Mouse (Mus musculus): ENCODE results near the gene Trdn. TPM values are rescaled to one million over a fixed set of nuclear protein-coding genes. Genes with fewer than 3 reads are reported as not detected.

The Trdn gene
- 1,000 to 10,000 TPM; 1,230 to 1,409 TPM for total RNA-seq (2021)
- long read RNA-seq, experiment 1, full-length matches to known transcripts, result 16 of 1,201 reads
- long read RNA-seq, experiment 1, partial matches to known transcripts, result 827 of 1,201 reads
- long read RNA-seq, experiment 1, other reads (novel, unspliced or antisense), result 358 of 1,201 reads
- long read RNA-seq, experiment 2, full-length matches to known transcripts, result 22 of 1,390 reads
- long read RNA-seq, experiment 2, partial matches to known transcripts, result 974 of 1,390 reads
- long read RNA-seq, experiment 2, other reads (novel, unspliced or antisense), result 394 of 1,390 reads

DNA sequence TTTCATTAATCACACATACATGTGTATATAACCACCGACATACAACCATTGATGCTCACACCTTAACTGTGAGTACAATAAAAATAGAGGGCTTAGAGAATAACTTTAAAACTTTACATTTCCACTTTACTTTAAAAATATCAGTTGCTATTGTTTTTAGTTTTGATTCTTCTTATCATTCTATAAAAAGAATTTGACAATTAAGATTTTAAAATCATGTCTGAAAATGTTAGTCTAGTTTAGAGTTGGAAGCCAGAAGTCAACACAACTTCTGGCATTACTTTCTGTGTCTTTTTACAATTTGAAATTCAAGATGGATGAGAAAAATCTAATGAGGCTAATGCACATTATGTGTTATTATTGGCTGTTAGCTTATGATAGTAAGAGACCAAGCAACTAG lies at the start of gene Trdn:
Gene Trdn (plus strand): TSS at position 301 of the 400 bp plus-strand sequence.
- intact Hi-C loops (cut with DNase I), result no loop called here
- no peak for DNase-seq
- H3K4me3 ChIP-seq, result no peak within 1 kb of the TSS
- peak within 1 kb of the TSS; percentile 95 for H3K27ac ChIP-seq
- TF ChIP-seq CTCF (IDR thresholded peaks at IDR 0.05), result no peak

GRCm38 (mm10) chr10:33060771-33061170 lies 19.6 kb upstream of the Trdn start:
- intact Hi-C loops (cut with DNase I), result no loop called here
- no peak for TF ChIP-seq CTCF (IDR thresholded peaks at IDR 0.05)
- no peak overlapping the region for H3K27ac ChIP-seq
- no peak for DNase-seq
- no peak overlapping the region for H3K4me3 ChIP-seq

DNA sequence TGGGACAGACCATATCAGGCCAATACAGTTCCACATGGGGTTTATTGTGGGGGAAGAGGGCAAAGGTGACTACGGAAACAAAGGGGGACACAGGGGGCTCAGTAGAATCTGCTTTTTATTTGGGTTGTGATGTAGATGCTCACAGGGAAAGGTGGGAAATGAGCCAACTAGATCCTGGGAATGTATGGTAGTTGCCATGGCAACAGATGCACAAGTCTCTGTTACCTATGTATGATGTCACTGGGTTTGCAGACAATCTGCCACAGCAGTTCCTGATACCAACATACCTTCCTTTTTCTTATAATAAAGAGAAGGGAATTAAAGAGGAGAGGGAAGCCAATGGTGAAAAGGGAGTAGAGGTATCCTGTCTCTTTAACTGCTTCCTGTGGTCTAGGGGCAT lies 14.8 kb upstream of the Trdn start:
- no peak for TF ChIP-seq CTCF (IDR thresholded peaks at IDR 0.05)
- no peak for DNase-seq
- Histone ChIP-seq H3K4me3 (no peak overlapping the region), H3K27ac (no peak overlapping the region)
- intact Hi-C loops (cut with DNase I), result no loop called here

- intact Hi-C loops (cut with DNase I), result loop anchor here (5.0 kb wide), 1 partner anchor 186 kb away; no protein-coding TSS in a partner anchor
- Histone ChIP-seq H3K4me3 (no peak overlapping the region), H3K27ac (peak overlapping the region; percentile 52)
- TF ChIP-seq CTCF (IDR thresholded peaks at IDR 0.05), result no peak
- DNase-seq, result peak; percentile 53
Observed at GRCm38 (mm10) chr10:33073126-33073525, 7.2 kb upstream of the Trdn start.

GRCm38 (mm10) chr10:33082151-33082844 lies 1.9 kb downstream of the Trdn start:
- peak overlapping the region; percentile 95 for H3K27ac ChIP-seq

DNA sequence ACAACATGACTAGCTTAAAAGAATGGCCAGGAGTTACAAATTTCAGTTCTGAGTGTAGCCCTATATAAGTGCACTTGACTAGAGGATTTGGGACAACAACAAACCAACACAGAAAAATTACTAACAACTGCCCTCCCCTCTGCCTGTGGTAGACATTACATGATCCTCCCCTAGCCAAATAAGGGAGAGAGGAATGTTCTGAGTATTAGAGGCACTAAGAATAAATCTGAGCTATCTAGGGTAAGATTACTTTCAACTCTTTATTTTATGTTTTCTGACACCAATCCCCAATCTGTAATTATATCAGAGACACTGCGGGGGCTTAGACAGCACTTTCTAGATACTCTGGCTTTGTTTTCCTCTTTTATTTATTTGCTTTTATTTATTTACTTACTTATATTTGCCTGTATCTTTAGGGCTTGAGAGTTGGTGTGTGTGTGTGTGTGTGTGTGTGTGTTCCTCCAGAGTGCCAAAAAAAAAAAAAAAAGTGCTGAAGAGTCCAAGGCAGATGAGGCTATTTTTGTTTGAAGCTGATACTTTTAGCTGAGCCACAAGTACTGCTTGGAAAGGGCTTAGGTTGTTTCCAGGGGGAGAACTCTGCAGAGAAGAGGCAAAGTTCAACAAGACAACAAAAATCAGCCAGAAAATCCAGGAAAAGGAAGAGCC lies 2.7 kb downstream of the Trdn start:
- Histone ChIP-seq H3K4me3 (peak overlapping the region; percentile 78), H3K27ac (peak overlapping the region; percentile 95)
- no peak for TF ChIP-seq CTCF (IDR thresholded peaks at IDR 0.05)
- no peak for DNase-seq
- intact Hi-C loops (cut with DNase I), result no loop called here

More at GRCm38 (mm10) chr10:33082151-33082844, 1.9 kb downstream of the Trdn start:
- no peak for DNase-seq
- peak overlapping the region; percentile 78 for H3K4me3 ChIP-seq
- intact Hi-C loops (cut with DNase I), result no loop called here
- TF ChIP-seq CTCF (IDR thresholded peaks at IDR 0.05), result no peak

DNA sequence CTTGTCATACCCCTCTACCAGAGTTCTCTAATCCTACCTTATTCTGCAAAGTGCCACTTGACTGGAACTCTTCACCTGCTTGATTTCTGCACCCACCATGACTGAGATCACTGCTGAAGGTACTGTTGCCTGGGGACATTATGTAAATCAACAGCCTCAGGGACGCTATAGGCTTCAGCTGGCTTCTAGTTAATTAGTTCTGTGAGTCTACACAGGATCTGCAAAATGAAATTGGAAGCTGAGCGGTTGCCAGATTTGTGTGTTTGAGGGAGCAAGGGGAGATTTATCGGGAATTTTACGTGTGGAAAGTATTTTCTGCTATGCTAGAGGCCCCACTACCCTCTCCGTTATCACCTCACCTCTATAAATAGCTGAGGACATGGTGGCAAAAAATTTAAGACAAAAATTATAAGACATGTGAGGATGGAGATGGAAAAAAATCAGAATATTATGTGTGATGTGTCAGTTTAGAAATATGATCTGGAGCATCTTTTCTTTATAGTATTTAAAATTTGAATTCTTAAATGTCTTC lies 3.3 kb downstream of the Trdn start:
- intact Hi-C loops (cut with DNase I), result no loop called here
- Histone ChIP-seq H3K27ac (peak overlapping the region; percentile 95), H3K4me3 (peak overlapping the region; percentile 78)
- TF ChIP-seq CTCF (IDR thresholded peaks at IDR 0.05), result no peak
- peak; percentile 23 for DNase-seq

DNA sequence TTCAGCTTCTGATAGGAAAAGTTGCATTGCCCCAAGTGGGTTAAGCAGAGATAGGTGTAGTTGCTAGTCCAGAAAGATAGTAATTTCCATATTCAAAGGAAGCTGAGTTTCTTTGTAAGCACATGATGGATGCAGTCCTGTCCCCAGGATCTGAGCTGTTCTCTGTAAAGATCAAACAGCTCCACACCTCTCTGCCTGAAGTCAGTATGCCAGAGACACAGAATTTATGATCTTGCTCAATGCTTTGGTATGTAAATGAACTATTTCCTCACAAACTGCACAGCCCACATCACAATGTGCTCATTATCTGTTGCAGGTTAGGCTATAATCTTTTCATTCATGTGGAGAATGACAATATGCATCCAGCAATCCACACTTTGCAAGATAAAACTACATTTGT lies 8.0 kb downstream of the Trdn start:
- no peak for TF ChIP-seq CTCF (IDR thresholded peaks at IDR 0.05)
- intact Hi-C loops (cut with DNase I), result loop anchor here (5.0 kb wide), 2 partner anchors 44 to 89 kb away; no protein-coding TSS in a partner anchor
- peak overlapping the region; percentile 95 for H3K27ac ChIP-seq
- H3K4me3 ChIP-seq, result peak overlapping the region; percentile 78
- no peak for DNase-seq

DNA sequence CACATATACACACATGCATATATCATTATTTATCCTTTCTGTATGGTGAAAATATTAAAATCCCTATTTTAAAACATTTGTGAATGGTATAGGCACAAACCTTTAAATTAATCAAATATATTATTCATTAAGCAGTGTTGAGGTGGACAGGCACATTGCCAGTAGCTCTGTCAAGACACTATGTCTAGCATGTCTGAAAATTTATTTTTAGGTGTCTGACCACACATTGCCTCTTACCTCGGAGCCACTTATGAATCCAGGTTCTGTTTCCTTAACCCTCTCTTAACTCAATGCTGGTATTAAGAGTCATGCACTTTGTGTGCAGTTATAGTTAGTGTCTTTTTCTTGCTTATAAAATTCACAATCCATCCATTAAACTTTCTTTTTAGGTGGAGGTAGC lies 12.0 kb downstream of the Trdn start:
- intact Hi-C loops (cut with DNase I), result no loop called here
- Histone ChIP-seq H3K27ac (peak overlapping the region; percentile 95), H3K4me3 (peak overlapping the region; percentile 78)
- DNase-seq, result peak; percentile 61
- no peak for TF ChIP-seq CTCF (IDR thresholded peaks at IDR 0.05)

- TF ChIP-seq CTCF (IDR thresholded peaks at IDR 0.05), result no peak
- intact Hi-C loops (cut with DNase I), result no loop called here
- no peak for DNase-seq
- Histone ChIP-seq H3K27ac (no peak overlapping the region), H3K4me3 (no peak overlapping the region)
Observed at GRCm38 (mm10) chr10:33107942-33108341, 27.6 kb downstream of the Trdn start.

GRCm38 (mm10) chr10:33123028-33123427 lies 42.7 kb downstream of the Trdn start:
- no peak overlapping the region for H3K4me3 ChIP-seq
- TF ChIP-seq CTCF (IDR thresholded peaks at IDR 0.05), result no peak
- no peak for DNase-seq
- intact Hi-C loops (cut with DNase I), result no loop called here
- no peak overlapping the region for H3K27ac ChIP-seq

DNA sequence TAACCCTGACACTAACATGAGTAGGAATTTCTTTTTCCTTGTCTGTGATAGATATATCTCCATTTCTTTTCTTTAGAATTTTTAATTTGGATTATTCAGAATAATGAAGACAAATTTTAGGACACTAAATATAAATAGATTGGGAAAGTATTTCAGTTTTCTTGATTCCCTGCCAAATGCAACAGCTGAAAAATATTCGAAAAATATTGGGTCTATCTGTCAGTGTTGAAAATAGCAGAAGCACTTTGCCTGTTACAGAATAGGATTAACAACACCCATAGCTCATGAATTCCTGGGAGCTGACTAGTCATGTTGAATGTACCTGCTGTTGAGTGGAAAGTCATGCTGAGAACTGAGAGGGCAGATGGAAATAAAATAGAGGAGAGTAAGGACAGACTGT lies 64.6 kb downstream of the Trdn start:
- no peak for TF ChIP-seq CTCF (IDR thresholded peaks at IDR 0.05)
- intact Hi-C loops (cut with DNase I), result loop anchor here (5.0 kb wide), 1 partner anchor 43 kb away; no protein-coding TSS in a partner anchor
- DNase-seq, result no peak
- H3K27ac ChIP-seq, result peak overlapping the region; percentile 57
- H3K4me3 ChIP-seq, result no peak overlapping the region

Data from gastrocnemius, adult 2 months (tissue).